Mouse (Mus musculus) skeletal muscle tissue, adult 2 months (tissue): ENCODE results near the gene Kcnd3.

Experiments
- DNase-seq: peaks from one replicate; pipeline ENCODE4 v3.0.0-alpha.2; 2012; ENCODE audit warnings: low read depth, low spot score

The Kcnd3 gene

DNA sequence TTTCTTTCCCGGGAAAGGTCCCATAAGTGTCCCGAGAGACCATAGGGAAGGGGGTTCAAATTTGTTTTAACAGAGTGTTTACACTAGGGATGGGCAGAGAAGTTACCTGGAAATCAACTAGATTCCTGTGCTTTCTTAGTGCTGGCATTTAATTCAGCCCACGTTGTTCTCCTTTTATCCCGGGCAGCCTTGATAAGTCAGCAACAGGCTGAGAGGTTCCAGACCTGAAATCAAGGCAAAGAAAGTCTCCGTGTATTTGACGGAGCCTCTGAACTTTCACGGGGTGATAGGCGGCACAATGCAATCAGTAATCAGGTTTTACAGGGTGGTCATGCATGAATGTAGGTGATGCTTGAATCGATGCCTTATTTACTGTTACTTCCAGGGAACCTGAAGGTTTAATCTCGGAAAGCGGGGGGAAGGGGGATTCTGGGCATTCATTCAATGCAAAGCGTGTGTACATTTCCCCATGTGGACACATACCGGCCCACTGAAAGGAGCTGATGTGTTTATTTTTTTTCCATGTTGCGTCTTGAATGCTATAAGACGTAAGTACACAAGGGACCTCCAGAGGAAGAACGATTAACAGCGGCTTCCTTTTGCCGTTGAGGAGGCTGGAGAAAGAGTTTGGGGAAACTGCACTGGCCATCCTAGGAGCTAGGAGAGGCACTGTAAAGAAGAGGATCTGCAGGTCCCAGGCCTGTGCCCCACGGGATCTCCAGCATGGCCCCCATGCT, 1.3 kb downstream of the Kcnd3 start:
- no peak for DNase-seq

DNA sequence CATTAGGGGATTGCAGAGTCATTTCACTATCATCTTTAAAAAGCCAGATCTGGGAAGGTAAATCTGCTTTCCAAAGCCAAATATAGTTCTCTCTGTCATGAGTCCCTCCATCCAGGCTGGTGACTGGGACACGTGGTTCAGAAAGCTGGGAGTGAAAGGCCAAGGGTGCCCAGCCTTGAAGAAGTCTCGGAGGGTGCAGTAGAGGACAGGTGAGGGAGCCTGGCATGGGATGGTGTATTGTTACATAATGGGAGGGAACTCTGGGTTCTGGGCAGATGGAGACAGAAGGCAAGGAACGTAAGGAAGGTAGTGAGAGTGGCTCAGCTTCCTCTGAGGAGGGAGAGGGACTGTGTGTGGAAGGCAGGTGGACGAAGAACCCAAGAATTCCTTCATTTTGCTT, 5.5 kb downstream of the Kcnd3 start:
- no peak for DNase-seq

DNA sequence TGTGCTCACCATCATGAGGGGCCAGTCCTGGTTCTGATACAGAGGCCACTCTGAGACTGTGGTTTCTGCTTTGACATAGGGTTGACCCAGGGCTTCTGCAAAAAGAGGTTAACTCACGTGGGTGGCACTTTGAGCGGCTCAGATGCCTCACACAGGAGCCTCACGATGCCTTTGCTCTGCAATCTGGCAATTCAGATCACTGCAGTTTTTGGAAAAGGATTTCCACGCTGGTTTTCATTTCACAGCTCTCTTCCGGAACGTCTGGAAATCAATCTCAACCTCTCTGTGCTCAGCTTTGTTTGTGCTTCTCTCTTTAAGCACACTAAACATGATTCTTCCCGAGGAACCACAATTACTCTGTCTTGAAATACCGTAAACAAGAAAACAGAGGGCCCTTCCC, 14.4 kb downstream of the Kcnd3 start:
- DNase-seq = no peak

DNA sequence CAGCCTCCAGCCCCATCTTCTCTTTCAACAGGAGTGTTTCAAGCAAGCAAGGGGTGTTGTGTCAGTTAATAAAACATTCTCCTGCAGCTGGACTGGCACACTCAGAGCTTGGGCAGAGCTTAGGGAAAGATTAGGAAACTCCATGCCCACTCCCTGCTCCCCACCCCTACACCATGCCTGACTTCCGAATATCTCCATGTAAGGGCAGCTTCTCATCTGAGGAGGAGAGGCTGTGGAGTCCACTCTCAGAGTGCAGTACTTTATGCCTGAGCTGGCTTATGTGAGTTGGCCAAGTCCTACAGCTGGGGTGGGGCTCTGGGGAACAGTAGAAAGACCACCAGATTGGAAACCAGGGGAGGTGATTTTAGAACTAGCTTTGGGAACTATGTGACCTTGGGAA, 20.4 kb downstream of the Kcnd3 start:
- DNase-seq = no peak

DNA sequence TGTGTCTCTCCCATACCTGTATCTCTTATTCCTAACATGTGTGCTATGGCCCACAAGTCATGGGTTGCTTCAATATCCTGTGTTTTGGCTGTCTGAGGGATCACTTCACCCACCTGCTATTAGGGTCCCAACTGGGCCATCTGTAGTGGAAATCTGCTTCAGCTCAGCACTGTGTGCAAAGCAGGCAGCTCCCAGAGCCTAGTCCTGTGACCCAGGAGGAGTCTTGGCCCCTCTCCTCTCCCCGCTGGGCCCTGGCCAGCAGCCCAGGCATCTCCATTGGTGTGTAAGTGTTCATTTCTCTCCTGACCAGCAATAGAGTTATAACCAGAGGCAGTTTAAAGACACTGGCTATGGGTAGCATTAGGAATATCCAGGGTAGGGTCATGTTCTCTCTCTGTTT, 24.3 kb downstream of the Kcnd3 start:
- DNase-seq = no peak

DNA sequence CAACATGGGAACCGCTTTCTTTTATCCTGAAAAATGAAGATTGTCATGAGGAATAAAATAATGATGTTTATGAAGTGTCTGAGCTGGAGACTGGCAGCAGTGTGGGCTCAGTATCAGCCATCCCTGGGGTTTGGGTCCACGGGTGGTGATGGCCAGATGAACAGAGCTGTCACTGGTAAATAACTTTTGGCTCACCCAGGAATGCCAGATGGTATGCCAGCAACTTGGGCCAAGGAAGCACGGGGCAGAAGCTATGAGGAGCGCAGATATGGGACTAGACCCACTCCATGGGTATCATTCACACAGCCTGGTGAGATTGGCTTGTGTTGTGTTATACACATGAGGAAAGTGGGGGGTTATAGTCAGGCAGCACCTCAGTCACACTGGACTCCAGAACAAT, 26.7 kb downstream of the Kcnd3 start:
- no peak for DNase-seq

DNA sequence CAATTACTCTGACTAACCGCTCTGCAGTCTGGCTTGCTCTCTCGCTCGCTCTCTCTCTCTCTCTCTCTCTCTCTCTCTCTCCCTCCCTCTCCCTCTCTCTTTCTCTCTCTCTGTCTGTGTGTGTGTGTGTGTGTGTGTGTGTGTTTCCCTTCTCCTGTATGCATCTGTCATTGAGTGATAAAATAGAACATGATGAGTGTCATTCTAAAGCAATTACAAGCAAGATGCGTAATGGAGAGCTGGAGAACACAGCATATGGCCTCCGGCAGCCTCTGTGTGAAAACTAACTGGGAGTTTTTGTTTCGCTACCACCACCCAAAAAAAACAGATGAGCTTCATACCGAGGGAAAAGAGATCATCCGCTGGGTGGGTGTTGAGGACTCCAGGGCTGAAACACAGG, 29.3 kb downstream of the Kcnd3 start:
- no peak for DNase-seq

DNA sequence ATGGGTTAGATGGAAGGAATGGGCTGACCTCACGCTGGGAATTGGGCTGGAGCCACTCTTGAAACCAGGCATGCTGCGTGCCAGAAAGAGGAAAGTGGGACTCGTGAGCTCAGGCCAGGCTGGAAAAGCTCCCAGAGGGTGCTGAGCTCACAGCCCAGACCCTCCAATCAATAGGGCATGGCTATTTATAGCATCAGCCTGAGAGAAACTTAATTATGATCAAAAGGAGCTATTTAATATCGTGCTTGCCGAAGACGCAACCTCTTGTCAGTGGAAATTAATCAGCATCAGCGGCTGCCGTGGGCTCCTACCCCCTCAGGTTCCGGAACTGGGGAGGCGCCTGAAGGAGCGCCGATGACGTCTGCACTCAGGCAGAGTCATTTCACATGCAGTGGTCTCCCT, 31.5 kb downstream of the Kcnd3 start:
- DNase-seq = no peak

DNA sequence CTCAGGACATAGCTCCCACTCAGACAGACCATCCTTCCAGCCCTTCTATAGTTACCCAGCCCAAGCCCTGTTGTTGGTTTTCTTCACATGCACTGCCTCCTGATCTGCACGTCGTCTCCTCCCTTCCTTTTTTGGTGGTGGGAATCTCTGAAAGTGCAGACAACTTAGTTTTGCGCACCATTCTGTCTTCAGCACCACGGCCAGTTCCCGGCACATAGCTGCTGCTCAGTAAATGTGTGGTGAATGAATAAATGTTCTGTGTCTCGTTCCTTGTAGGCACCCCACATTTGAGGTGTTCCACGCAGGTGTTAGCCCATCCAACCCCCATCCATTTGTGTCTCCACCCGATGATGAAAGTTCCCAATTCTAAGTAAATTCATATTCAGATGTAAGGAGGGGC, 35.0 kb downstream of the Kcnd3 start:
- DNase-seq = no peak

DNA sequence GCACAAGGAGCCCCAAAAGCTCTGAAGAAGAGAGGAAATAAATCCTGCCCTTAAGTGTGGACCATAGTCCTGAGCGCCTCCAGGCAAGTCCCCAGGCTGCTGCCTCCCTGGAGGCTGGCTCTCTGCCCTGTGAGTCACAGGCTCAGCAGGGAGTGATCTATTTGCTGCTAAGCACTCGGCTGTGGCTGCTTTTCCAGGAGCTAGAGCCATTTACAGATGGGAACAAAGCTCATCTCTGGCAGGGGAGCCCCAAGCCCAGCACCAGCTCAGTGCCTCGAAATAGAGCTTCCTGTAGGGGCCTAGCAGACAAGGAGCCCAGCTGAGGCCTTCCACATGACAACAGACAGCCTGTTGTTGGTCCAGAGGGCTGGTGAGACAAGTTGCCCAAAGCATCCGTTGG, 37.5 kb downstream of the Kcnd3 start:
- DNase-seq = no peak

DNA sequence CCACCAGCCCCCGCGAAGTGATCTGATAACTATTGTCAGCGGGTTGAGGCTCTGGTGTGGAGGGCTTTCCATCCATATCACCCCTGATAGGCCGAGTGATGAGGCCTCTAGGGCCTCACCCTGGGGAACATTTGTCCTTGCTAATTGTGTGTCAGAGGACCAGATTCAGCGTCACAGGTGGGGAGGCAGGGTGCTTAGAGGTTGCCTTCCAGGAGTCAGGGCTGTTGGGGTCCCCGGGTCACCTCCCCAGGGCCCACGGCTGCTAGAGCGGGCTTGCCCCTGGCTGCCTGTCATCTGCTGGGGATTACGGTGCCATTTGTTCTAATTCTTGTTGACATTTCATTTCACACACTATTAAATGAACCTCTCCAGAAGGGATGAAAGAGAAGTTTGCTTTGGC, 42.8 kb downstream of the Kcnd3 start:
- DNase-seq = no peak

DNA sequence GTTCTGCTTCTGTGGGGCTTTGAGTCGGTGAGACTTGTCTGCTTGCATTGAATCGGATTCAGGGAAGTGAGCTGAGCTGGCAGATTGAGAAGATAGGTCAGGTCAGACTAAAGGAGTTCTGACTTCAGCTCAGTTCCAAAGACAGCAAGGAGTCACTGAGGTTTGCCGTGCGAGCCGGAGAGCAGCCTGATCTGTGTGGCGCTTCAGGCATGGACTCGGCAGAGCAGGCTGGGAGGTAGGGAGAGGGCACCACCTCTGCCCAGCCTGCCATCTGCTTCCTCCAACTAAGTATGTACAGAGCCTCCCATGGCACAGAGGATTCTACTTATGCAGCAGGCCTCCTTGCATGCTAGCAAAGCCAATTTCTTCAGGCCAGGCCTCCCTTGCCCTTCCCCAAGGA, 44.1 kb downstream of the Kcnd3 start:
- DNase-seq = no peak

DNA sequence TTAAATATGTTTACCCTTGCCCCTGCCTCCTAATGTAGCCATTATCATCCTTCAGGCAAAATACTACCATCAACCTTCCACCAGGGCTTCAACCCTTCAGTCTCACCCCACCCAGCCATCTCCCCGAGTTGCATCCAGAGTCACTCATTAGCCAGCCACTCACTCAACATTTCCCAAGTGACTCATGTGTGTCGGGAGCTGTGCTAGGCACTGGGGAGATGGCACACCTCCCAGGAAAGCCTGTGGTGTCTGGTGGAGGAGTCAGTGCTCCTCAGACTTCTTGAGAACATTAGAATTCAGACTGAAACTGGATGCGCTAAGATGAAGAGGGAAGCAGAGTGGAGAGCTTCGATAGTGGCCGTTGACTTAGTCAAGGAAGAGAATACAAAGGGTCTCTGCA, 44.8 kb downstream of the Kcnd3 start:
- no peak for DNase-seq

DNA sequence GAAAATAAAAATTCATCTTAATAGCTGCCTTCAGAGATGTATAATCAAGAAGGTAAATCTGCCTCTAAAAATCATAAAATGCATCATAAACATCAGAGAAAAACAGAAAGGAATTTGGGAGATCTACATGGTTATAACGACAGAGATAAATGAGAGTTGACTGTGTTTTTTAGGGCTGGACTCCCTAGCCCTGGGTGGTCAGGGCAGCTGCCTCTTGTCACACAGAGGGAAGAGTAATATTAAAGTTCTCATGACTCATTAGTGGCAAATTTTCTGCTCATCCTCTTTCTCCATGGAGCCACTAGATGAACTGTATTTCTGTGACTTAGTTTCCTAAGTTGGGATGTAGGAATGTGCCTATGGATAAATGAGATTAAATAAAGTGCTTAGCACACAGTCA, 48.9 kb downstream of the Kcnd3 start:
- DNase-seq = no peak

DNA sequence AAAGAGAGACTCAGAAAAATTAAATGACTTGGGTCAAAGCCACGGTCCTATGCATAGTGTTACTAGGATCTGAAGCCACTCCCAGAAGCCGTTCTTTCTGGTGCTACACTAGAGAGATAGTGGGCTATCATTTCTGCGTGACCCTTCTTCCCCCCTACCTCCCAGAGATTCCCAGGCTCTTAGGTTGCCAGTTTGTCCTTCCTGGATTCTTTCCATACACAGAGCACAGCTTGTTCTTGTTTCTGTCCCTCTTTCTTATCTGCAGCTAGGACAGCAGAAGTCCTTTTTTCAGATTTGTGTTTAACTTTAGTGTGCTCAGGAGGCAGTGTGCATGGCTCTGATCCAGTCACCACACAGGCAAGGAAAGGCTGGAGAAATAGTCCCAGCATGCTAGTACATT, 52.1 kb downstream of the Kcnd3 start:
- no peak for DNase-seq

DNA sequence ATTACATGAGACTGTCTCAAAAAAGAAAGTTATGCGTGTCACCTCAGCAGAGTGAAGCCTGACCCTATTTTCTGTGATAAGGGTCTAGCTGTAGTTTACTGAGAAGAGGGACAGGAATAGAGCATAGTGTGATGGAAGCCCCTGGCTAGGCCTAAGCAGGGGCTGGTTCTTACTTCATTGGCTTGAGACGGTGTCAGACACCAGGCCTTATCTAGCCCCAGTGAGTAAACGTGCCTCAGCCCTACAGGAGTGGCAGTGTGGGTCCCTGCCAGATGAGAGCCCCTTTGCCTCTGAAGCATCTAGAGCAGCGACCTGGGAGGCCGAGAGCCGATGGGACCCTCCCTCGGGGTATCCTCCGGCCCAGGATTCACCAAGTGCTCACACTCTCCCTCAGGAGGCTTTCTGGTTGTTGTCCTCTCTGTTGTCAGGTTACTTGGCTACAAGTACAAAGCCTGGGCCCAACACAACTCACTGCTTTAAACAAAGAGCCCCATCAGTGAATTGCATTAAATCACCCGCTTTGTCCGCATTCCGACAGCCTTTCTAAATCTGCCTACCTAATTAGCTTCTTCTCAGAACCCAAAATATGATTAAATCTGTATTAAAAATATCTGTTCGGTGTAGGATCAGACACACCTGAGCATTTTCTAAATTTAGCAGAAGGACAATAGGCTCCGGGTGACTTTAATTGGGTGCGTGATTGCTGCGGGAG, 53.2 kb downstream of the Kcnd3 start:
- no peak for DNase-seq

DNA sequence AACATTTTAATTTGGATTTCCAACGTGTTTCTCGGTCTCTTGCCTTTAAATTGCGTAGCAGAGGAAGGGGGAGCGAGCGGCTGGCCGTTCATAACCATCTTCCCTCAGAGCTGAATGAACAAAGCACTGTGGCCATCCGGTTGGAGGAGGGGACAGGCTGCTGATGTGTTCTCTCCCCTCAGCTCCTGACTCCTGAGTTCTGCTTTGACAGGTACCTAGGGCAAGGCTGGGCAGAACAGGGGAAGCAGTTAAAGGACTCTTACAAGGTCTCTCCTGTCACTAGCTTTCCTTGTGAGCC, 53.7 kb downstream of the Kcnd3 start:
- DNase-seq = no peak

DNA sequence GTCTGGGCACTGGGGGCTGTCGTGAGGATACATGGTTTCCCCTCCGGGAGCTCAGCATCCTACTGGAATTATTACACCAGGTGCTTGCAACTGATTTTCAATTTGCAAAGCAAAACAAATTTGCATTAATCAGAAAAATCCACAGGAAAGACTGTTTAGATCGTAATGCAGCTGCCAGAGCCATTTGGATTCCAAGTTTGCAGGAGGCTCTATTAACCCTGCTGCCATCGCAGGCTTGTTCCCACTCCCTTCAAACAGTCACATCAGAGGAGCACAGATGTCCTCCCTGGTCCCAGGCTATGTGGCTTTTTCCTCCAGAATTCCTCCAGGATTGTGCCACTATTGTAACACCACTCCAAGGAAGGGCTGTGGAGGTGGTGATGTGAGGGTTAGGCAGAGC, 54.5 kb downstream of the Kcnd3 start:
- DNase-seq = no peak

DNA sequence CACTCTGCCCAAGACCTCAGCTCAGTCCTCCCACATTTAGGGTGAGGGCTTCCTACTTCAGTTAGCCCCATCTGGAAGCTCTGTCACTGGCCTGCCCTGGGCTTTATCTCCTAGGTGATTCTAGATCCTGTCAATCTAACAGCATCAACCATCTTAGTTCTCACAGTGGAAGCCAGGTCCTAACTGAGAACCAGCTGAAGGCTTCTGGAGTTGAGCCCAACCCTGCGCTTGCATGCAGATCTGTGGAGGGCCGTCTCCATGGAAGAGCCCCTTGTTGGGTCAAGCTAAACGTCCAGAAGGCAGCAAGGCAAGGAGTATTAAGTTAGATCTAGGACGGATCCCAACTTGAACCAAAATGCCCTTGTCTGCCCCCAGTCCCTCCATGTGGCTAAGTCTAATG, 57.2 kb downstream of the Kcnd3 start:
- DNase-seq = no peak

DNA sequence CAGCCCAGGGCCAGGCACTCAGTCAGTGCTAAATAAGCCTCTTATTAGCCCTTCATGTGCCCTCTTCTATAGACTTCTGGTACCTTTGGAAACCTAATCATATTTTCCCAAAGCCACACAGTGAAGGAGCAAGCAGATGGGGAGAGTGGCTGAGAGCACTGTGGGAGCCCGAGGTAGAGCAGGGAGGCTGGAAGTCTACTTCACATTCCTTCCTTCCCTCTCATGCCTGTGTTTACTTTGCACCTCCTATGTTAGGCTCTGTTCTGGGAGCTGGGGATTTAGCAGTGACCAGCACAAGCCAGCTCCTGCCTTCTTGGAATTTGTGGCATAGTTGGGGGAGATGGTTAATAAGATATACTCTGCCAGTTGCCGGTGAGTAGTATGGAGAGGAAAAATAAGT, 59.7 kb downstream of the Kcnd3 start:
- DNase-seq = no peak

DNA sequence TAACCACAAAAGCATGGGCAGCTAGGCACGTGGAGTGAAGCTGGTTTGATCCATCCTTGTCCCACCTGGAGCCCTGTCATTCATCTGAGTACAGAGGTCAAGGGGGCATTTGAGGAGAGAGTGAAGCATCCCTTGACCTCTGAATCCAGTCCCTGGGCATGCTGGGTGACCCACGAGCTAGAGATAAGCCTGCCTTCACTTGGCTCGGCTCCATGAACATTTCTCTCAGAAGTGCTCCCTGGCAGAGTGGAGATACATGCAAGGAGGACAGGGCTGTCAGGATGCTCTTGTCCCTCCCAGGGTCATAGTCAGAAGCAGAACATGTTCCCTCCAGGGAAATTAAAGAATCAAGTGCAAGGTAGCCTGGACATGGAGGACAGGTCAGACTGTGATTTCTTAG, 62.1 kb downstream of the Kcnd3 start:
- DNase-seq = no peak

DNA sequence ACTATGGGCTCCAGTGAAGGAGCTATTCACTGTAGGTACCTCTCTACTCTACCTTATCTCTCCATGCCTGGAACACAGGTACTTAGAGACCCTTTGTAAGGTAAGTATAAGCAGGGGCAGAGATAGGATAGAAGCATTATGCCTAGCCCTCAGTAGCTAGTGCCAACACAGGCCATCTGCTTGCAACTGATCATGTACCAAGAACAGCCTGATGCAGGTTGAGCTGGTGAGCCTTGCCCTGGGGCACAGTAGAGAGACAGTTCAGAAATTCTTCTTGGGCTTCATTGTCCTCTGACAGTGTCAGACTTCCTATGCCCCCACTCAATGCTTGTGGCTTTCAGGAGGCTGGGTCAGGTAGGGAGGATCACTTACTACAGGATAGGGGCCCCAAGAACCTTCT, 62.9 kb downstream of the Kcnd3 start:
- no peak for DNase-seq

DNA sequence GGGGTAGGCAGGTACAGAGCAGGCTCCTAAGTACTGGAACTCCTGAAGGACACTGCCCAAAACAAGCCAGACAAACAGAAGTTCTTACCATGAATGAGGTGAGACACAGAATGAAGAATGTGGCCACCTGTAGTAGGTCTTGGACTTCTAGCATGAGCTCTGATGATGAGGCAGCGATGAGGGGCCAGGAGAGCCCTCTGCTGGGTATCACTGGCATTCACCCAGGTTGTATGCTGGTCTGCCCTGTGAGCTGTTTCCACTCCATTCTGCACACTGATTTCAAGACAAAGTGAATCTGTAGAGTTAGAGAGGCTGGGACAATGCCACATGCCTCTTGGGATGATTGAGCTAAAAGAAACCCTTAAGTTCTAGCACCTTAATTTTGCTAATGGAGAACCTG, 63.5 kb downstream of the Kcnd3 start:
- no peak for DNase-seq

DNA sequence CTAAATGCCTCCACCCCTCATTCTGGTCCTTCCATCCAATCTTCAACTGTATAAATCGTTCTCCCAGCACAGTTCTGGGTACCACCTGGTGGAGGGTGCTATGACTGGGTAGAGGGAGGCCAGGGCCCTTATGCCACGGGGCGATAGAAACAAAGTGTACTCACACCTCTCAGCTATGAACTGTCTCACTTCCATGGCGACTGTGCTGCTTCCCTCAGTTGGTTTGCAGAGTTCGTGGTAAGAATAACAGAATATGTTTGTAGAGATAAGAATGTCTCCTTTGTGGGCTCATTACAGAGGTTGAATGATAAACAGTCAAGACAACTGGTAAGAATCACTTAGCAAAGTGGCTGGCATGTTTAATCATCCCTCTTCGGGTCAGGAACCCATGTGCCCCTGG, 68.3 kb downstream of the Kcnd3 start:
- DNase-seq = no peak
